Mouse (Mus musculus): ENCODE measurements around the gene Tsfm.
"Not testable (repeated sequence)": the region's sequence is repeated elsewhere in the genome, so short reads cannot be mapped to it uniquely, and the experiment has no call there.

Tsfm gene

GRCm38 (mm10) chr10:127030336-127031296 lies at the start of gene Tsfm:
Gene Tsfm (minus strand): TSS chr10:127030840.
- peak; percentile 90 for DNase-seq (ENCODE audit: low read depth)

DNA sequence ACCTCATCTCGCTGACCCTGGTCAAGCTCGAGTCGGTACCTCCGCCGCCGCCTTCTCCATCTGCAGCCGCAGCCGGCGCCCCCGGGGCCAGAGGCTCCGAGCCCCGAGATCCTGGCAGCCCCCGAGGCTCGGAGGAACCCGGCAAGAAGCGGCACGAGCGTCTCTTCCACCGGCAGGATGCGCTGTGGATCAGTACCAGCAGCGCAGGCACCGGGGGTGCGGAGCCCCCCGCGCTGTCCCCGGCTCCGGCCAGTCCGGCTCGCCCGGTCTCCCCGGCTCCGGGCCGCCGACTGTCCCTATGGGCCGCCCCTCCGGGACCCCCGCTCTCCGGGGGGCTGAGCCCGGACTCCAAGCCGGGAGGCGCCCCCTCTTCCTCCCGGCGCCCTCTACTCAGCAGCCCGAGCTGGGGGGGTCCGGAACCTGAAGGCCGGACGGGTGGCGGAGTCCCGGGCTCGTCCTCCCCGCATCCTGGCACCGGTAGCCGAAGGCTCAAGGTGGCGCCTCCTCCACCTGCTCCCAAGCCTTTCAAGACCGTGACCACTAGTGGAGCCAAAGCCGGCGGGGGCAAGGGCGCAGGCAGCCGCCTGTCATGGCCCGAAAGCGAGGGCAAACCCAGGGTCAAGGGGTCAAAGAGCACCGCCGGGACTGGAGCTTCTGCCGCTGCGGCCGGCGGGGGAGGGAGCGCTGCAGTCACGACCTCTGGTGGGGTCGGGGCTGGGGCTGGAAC lies 49.2 kb upstream of the Tsfm start:
- no peak for DNase-seq (ENCODE audit: low read depth)

- DNase-seq (ENCODE audit: low read depth), result no peak
Measured at GRCm38 (mm10) chr10:127078677-127079575, 48.3 kb upstream of the Tsfm start.

- DNase-seq (ENCODE audit: low read depth), result no peak
Measured at GRCm38 (mm10) chr10:127078001-127078676, 47.5 kb upstream of the Tsfm start.

DNA sequence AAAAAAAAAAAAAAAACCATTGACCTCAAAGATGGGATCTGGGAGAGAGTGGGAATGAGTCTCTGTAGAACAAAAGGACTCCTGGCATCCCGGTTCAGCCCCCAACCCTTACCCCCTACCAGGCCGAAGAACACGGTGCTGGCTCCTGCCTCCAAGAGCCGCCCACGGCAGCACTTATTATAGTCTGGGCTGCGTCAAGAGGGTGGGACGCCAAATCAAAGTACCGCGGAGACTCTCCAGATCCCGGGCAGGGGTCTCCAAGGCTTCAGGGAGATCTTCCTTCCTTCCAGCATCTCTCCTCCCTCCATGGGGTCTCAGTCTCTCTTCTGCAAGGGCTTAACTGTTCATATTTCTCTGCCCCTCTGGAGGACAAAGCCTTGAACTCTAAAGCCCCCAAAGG lies 46.9 kb upstream of the Tsfm start:
- no peak for DNase-seq (ENCODE audit: low read depth)

GRCm38 (mm10) chr10:127076082-127076481 lies 45.4 kb upstream of the Tsfm start:
- DNase-seq (ENCODE audit: low read depth), result peak; percentile 85

DNA sequence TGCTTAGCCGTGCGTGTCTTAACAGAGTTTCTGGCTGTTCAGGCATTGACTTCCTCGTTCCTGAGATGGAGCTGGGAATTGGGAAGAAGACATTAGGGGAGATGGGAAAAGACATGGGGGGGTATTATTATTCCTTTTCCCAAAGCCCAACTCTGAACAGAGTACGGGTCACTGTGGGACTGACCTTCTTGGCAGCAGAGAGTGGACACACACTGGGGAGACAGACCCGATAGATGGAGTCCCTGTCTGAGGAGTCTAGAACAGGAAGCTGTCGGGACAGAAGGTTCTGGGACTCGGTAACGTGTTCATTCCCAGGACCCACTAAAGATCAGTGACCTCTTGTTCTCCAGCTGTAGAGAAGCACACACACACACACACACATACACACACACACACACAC lies 45.0 kb upstream of the Tsfm start:
- DNase-seq (ENCODE audit: low read depth), result no peak

DNA sequence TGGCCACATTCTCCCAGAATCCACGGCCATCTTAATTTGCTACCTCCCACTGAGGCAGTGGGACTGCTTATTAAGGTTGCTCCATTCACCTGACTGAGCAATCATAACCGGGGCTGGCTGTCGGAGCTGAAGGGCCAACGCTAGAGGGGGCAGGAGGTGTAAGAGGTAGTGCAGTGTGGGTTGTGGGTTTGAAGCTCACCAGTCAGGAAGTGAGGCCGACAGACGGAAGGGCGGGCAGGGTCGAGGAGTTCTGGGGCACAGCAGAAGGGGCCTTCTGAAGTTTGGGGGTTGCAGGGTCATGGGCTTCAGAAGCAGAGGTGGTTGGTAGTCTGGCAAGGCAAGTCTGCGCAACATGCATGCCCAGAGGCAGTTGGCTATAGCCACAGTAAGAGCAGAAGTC lies 44.4 kb upstream of the Tsfm start, which contains the start of gene Agap2:
Gene Agap2 (plus strand): TSS at position 205 of the 400 bp plus-strand sequence.
- peak; percentile 92 for DNase-seq (ENCODE audit: low read depth)

GRCm38 (mm10) chr10:127073981-127074380 lies 43.3 kb upstream of the Tsfm start:
- no peak for DNase-seq (ENCODE audit: low read depth)

- not testable (repeated sequence) for DNase-seq (ENCODE audit: low read depth)
Measured at GRCm38 (mm10) chr10:127072969-127073368, 42.3 kb upstream of the Tsfm start.

GRCm38 (mm10) chr10:127072270-127072669 lies 41.6 kb upstream of the Tsfm start:
- peak; percentile 58 for DNase-seq (ENCODE audit: low read depth)

DNA sequence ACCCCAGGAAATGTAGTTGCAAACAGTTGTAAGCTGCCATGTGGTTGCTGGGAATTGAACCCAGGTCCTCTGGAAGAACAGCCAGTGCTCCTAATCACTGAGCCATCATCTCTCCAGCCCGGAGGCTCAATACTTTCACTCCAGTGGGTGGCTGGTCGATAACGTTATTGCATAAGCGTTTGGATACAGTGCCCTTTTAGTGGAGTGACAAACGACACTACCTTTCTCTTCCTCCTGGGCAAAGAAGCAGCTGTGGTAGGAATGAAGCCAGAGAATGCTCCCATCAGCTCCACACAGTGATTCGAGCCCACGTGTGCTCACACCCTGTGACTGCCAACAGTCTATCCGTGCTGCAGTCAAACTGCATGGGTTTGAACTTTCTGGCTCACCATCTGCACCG lies 40.6 kb upstream of the Tsfm start:
- DNase-seq (ENCODE audit: low read depth), result no peak

- DNase-seq (ENCODE audit: low read depth), result peak; percentile 99
Measured at GRCm38 (mm10) chr10:127070190-127071121, 39.8 kb upstream of the Tsfm start, which contains the start of gene Tspan31. Gene Tspan31 (minus strand): TSS chr10:127070264.

- DNase-seq (ENCODE audit: low read depth), result peak; percentile 50
Measured at GRCm38 (mm10) chr10:127069281-127070189, 38.9 kb upstream of the Tsfm start.

DNA sequence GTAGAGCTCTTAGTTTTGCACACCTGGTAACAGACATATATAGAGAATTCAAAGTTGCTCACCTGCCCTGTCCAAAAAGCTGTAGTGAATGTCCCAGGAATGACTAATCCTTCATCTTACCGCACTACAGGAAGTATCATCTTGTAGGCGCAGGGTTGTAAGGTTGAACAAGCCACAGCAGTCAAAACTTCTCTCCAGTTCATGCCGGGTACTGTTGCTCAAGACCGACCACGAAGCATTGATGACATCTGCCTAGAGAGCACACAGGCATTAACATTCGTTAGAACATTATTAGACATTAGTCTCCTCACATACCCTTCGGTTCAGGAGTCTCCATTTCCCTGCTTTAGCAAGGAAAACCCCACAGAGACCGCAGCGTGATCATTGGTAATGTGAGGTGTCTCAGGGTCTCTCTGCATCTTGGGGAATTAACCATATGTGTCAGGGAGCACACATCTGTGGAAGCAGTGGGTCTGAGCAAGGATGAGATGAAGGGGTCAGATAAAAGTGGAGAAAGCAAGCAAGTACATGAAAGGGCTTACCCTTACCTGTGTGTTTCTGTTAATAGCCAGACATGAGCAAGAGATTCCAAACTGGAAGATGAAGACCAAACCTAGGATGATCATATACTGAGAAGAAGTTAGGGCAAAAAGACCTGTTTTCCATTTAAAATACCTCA lies 37.9 kb upstream of the Tsfm start:
- DNase-seq (ENCODE audit: low read depth), result peak; percentile 88

GRCm38 (mm10) chr10:127066519-127067018 lies 35.9 kb upstream of the Tsfm start:
- no peak for DNase-seq (ENCODE audit: low read depth)

GRCm38 (mm10) chr10:127065981-127066380 lies 35.3 kb upstream of the Tsfm start:
- no peak for DNase-seq (ENCODE audit: low read depth)

Measured in 416B (cell line).